Mouse (Mus musculus) erythroblast, embryonic 14.5 days (primary cell): ENCODE data around the gene 2810006K23Rik. TPM values are rescaled to one million over a fixed set of nuclear protein-coding genes. Genes with fewer than 3 reads are reported as not detected.
"Not testable (repeated sequence)": the region's sequence is repeated elsewhere in the genome, so short reads cannot be mapped to it uniquely, and the experiment has no call there.

Experiments used
- H3K27me3 ChIP-seq: 2 replicates; pipeline ENCODE4 v1.6.1; 2012; ENCODE audit warnings: inconsistent platforms; ENCODE audit not compliant: control insufficient read depth
- H3K36me3 ChIP-seq: 2 replicates; pipeline ENCODE4 v1.6.1; 2012; ENCODE audit warnings: mild to moderate bottlenecking, inconsistent platforms; ENCODE audit not compliant: control insufficient read depth
- H3K4me1 ChIP-seq: 2 replicates; pipeline ENCODE4 v1.6.1; 2012; ENCODE audit warnings: inconsistent platforms; ENCODE audit not compliant: control insufficient read depth
- H3K4me3 ChIP-seq: replicated peaks from 2 replicates; pipeline ENCODE3; 2012; ENCODE audit warnings: moderate library complexity, mild to moderate bottlenecking, inconsistent platforms
- H3K9me3 ChIP-seq: 2 replicates; pipeline ENCODE4 v1.6.1; 2012; ENCODE audit warnings: low read length, inconsistent platforms, mixed read lengths; ENCODE audit not compliant: control insufficient read depth
- GATA1 ChIP-seq: IDR thresholded peaks from 2 replicates; pipeline ENCODE4 v1.6.1; 2012; ENCODE audit warnings: low read length, inconsistent platforms, mixed read lengths
- TAL1 ChIP-seq: IDR thresholded peaks from 3 replicates; pipeline ENCODE4 v1.6.1; 2012; ENCODE audit warnings: low read length, inconsistent platforms, mixed read lengths
- polyA plus RNA-seq: library from polyadenylated mRNA; stranded (reverse); fragments of >175 nt; gene quantifications from 2 replicates; pipeline ENCODE4 v1.2.3, GENCODE M21; 2012

2810006K23Rik gene
- polyA plus RNA-seq, 1 experiment, result 0.36 TPM

DNA sequence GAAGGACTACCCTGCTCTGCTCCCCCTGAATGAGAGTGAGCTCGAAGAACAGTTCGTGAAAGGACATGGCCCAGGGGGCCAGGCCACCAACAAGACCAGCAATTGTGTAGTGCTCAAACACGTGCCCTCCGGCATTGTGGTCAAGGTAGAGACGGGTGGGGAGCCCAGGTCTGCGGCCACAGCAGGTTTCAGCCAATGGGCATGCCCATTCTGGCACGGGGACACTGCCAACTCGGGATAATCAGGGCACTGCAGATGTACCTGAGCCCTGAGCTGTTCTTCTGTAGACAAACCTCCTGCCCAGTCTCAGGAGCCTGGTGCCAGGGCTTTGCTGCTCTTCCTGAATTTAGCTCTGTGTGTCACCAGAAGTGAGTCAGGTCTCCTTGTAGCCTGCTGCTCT is 10.9 kb downstream of the 2810006K23Rik start:
- no peaks in the 10 kb centered on the region; the same call in none of the 2 replicates for H3K4me1 ChIP-seq
- peaks cover 14% of the 10 kb centered on the region for H3K36me3 ChIP-seq
- no peaks in the 10 kb centered on the region for H3K27me3 ChIP-seq

DNA sequence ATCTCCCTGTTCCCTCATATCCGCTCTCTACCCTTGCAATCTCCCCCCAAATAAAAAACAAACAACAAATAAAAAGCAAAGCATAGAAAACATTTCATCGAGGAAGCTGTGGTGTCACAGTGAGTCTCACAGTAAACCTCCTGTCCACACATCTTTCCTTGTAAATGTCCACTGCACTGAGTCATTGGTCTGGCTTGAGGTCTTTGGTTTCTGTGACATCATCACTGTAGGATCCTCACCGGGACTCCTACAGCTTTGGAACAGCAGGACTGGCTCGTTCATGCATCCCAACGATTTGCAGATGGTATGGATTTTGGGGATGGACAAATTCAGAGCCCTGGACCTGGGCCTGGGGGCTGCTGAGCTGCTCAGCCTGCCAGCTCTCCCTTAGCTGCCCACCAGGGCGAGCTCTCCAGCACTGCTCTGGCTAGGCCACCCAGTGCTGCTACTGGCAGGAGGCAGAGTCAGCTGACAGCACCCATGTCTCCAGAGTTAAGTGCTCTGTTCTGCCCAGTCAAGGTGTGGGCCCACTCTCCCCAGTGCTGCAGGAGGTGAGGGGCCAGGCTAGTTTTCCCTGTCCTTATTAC is 14.0 kb downstream of the 2810006K23Rik start:
- H3K4me3 ChIP-seq, H3K4me1 ChIP-seq, H3K9me3 ChIP-seq, H3K27me3 ChIP-seq: not testable (repeated sequence)
- peaks cover 38% of the 10 kb centered on the region for H3K36me3 ChIP-seq

More for the DNA sequence above, 10.9 kb downstream of the 2810006K23Rik start:
- Histone ChIP-seq H3K9me3 (no peaks in the 10 kb centered on the region), H3K4me3 (no peak overlapping the region)
- no peak for TF ChIP-seq GATA1
- TF ChIP-seq TAL1, result no peak

DNA sequence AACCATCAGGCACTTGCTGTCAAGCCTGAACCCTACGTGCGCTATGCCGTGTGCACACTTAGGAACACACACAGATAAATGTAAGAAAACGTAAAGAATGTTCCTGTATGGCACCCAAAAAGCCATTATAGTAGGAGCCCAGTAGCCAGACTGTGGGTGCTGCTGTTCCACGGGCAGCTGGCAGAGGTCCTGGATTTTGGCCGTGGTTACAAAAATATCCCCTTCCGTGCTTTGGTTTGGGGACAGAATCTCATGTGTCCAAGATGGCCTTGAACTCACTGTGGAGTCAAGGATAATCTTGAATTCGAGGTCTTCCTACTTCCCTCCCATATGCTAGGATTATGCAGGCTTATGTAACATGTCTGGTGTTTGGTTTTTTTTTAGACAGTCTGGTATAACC is 15.0 kb downstream of the 2810006K23Rik start:
- Histone ChIP-seq H3K36me3 (peaks cover 39% of the 10 kb centered on the region), H3K9me3 (no peaks in the 10 kb centered on the region), H3K4me1 (no peaks in the 10 kb centered on the region; the same call in 1 of the 2 replicates), H3K4me3 (no peak overlapping the region), H3K27me3 (no peaks in the 10 kb centered on the region)
- no peak for TF ChIP-seq GATA1
- TF ChIP-seq TAL1, result no peak

DNA sequence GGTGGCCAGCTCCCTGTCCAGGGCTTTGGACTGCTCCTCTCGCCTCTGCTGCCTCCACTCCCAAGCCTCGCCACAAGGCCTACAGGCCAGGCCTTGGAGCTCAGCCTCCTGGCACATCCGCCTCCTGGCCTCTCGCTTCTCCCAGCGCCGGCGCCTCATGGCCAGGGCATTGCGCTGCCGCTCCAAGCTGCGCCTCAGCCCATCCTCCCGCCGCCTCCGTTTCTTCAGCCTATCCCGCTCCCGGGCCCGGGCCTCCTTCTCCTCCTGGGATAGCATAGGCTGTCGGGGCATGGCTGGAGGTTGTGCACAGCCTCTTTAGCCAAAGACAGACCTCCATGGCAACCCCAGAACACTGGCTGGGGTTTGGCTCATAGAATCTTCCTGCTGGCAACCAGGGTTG is 21.3 kb downstream of the 2810006K23Rik start:
- no peaks in the 10 kb centered on the region for H3K27me3 ChIP-seq
- H3K4me3 ChIP-seq, result no peak overlapping the region
- peaks cover 62% of the 10 kb centered on the region for H3K36me3 ChIP-seq
- no peaks in the 10 kb centered on the region for H3K9me3 ChIP-seq
- peaks cover 33% of the 10 kb centered on the region for H3K4me1 ChIP-seq
- TF ChIP-seq GATA1, result no peak
- no peak for TF ChIP-seq TAL1

DNA sequence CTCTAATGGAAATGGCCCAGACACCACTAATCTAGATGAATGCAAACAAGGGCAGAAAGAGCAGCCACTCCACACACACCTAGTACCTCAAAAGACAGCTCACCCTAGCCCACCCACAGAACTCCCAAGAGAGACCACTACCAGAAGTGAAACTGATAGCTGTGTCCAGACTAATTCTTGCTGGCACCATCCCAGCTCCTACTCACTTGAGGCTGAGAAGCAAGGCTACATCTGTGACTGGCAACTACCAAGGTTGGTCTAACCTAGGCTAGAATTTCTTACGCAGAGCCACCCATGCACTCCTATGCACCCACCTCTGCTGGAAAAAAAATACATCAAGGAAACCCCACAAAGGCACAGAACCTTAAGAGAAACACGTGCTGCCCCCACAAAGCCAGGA is 22.5 kb downstream of the 2810006K23Rik start:
- H3K4me3 ChIP-seq, result no peak overlapping the region
- peaks cover 36% of the 10 kb centered on the region for H3K4me1 ChIP-seq
- no peaks in the 10 kb centered on the region for H3K27me3 ChIP-seq
- H3K9me3 ChIP-seq, result no peaks in the 10 kb centered on the region
- TF ChIP-seq GATA1, result no peak
- TF ChIP-seq TAL1, result no peak
- H3K36me3 ChIP-seq, result peaks cover 52% of the 10 kb centered on the region

DNA sequence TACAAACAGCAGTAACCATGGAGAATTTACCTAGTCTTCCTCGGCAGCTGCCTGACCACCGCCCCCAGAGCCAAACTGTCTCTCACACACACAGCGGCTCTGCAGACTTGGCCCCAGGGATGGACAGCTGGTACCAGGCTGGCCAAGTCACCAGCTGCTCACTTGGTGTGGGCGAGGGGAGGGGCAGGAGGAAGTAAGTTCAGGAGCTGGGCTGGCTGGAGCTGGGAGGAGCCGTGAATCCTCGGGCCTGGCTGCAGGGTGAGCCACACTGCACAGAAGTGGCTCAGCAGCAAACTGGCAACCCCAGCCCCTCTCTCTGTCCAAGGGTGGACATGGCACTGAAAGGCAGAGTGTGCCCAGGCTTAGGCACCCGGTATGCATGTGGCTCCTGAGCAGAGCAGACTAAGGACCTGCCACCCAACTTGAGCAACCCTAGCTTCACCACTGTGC is 23.2 kb downstream of the 2810006K23Rik start:
- Histone ChIP-seq H3K27me3 (no peaks in the 10 kb centered on the region), H3K9me3 (no peaks in the 10 kb centered on the region), H3K36me3 (peaks cover 50% of the 10 kb centered on the region), H3K4me1 (peaks cover 40% of the 10 kb centered on the region), H3K4me3 (no peak overlapping the region)
- TF ChIP-seq TAL1, result no peak
- no peak for TF ChIP-seq GATA1

DNA sequence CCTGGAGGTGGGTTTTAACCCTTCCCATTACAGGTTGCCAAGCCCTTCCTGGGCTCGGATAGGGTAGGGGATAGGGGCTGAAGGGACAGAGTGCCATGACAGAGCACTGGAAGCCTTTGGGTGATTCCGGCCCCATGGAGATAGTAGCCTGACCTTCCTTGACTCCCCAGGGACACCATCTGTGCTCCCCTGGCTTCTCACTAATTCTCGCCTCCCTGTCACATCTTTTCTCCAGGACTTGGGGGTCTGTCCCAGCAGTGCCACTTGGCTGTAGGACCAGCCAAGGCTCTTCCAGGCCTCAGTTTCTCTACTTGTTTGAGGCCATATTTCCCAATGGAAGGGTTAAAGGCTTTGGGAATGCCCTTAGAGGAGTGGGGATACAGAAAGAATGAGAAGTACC is 23.7 kb downstream of the 2810006K23Rik start:
- TF ChIP-seq TAL1 (no peak), GATA1 (no peak)
- peak overlapping the region; percentile 90 for H3K4me3 ChIP-seq
- no peaks in the 10 kb centered on the region for H3K9me3 ChIP-seq
- peaks cover 40% of the 10 kb centered on the region for H3K4me1 ChIP-seq
- H3K36me3 ChIP-seq, result peaks cover 45% of the 10 kb centered on the region
- no peaks in the 10 kb centered on the region for H3K27me3 ChIP-seq

DNA sequence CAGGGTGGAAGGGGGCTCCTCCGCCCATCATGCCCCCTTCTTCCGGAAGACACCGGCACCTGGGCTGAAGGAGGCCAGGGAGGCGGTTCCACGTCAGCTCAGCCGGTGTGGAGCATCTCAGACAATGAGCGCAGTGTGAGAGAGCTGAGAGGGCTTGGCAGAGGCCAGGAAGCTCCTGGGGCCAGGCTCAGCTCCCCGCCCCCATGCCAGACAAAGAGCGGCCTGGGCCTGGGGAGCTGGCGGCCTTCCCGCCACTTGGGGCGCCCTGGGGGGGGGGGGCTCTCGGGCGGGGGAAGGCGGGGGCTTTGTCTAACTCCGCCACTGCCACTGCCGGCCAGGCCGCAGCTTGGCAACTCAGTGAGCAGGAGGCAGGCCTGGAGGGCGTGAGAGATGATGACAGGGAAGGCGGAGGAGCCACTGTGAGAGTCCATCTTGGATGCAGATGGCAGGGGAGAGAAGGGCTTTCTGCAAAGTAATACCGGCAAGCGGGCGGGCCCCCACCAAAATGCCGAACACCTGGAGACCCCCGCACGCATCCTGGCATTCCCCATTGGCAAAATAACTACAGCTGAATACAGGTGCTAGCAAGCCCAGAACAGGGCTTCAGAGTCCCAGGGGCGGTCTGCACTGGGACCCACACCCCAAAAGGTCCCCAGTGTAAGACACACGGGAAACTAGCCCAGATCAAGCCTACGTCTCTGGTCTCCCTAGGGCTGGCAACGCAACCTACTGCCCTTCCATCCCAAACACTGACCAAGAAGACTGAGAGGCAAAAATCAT is 24.4 kb downstream of the 2810006K23Rik start:
- peaks cover 42% of the 10 kb centered on the region for H3K36me3 ChIP-seq
- H3K4me1 ChIP-seq, result peaks cover 40% of the 10 kb centered on the region
- H3K4me3 ChIP-seq, result peak overlapping the region; percentile 90
- H3K27me3 ChIP-seq, result no peaks in the 10 kb centered on the region
- H3K9me3 ChIP-seq, result no peaks in the 10 kb centered on the region
- TF ChIP-seq TAL1 (no peak), GATA1 (no peak)

DNA sequence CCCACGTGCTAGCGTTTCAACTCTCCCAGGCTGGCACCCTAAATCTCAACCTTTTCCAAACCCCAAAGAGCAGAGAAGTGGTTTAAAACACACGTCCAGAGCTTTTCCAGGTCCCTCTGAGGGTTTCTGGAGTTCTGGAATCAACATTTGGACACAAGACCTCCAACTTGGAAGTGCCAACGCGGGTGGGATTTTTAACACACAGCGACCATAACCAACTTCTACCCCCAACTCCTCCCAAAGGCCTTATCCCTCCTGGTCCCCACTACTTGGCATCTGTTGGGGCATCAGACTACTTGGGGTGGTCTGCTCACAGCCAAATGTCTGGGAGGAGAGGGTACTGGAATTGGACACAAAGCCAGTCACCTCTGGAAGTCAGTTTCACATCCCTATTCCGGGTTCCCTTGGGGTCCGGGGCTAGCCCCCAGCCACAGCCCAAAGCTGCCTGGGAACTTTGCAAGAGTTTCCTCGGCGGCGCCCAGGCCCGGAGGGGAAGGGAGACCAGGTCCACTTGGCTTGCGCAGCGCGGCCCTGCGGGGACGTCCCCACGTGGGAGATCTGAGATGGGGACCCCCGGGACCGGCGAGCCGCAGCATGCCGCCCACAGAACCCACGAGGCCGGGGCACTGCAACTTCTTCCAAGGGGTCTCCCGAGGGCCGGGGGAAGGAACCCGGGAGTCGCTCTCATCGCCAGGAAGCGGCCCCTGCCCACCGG is 25.3 kb downstream of the 2810006K23Rik start:
- H3K27me3 ChIP-seq, result no peaks in the 10 kb centered on the region
- no peak for TF ChIP-seq GATA1
- TF ChIP-seq TAL1, result no peak
- H3K36me3 ChIP-seq, result peaks cover 38% of the 10 kb centered on the region
- H3K4me1 ChIP-seq, result peaks cover 40% of the 10 kb centered on the region
- H3K9me3 ChIP-seq, result no peaks in the 10 kb centered on the region
- H3K4me3 ChIP-seq, result peak overlapping the region; percentile 90
